Mouse (Mus musculus) embryonic facial prominence, embryonic 15.5 days (tissue): Measurements from ENCODE around the gene Hdgf. TPM values are rescaled to one million over a fixed set of nuclear protein-coding genes. Genes with fewer than 3 reads are reported as not detected.
A peak's percentile ranks its signal among the peaks of the same experiment; 100 is the strongest.

Experiments used
- ATAC-seq: fragments of 200-750 bp; cut with Nextera tagmentation; 2 replicates; pipeline ENCODE4 v1.8.0; 2017; ENCODE audit warnings: low read depth, moderate TSS enrichment; ENCODE audit not compliant: insufficient number of reproducible peaks, low FRiP score, low TSS enrichment
- H3K27ac ChIP-seq: fragments of 300-500 bp; sonication (generic); replicated peaks from 2 replicates; pipeline ENCODE4 v1.5.1; 2015; ENCODE audit warnings: mild to moderate bottlenecking, inconsistent platforms
- H3K27me3 ChIP-seq: fragments of 300-500 bp; sonication (generic); 2 replicates; pipeline ENCODE4 v1.6.1; 2015; ENCODE audit warnings: inconsistent platforms
- H3K36me3 ChIP-seq: fragments of 300-500 bp; sonication (generic); 2 replicates; pipeline ENCODE4 v1.6.1; 2015; ENCODE audit warnings: mild to moderate bottlenecking, inconsistent platforms
- H3K4me1 ChIP-seq: fragments of 300-500 bp; sonication (generic); 2 replicates; pipeline ENCODE4 v1.6.1; 2015; ENCODE audit warnings: inconsistent platforms
- H3K4me2 ChIP-seq: fragments of 300-500 bp; sonication (generic); replicated peaks from 2 replicates; pipeline ENCODE4 v1.6.1; 2015; ENCODE audit warnings: mild to moderate bottlenecking, inconsistent platforms
- H3K4me3 ChIP-seq: fragments of 300-500 bp; sonication (generic); replicated peaks from 2 replicates; pipeline ENCODE4 v1.5.1; 2015; ENCODE audit warnings: mild to moderate bottlenecking, inconsistent platforms
- H3K9ac ChIP-seq: fragments of 300-500 bp; sonication (generic); 2 replicates; pipeline ENCODE4 v1.6.1; 2015; ENCODE audit warnings: inconsistent platforms
- H3K9me3 ChIP-seq: fragments of 300-500 bp; sonication (generic); replicated peaks from 2 replicates; pipeline ENCODE4 v1.6.1; 2016; ENCODE audit warnings: inconsistent platforms
- WGBS: fragments of 180-500 bp; shearing (Covaris S2); methylation state at CpG from one replicate; pipeline ENCODE4 v1.1.7; 2015; 5-methylcytosine and 5-hydroxymethylcytosine counted together
- polyA plus RNA-seq: library from polyadenylated mRNA; unstranded; fragments of >200 nt; fragmentation: Nextera tagmentation; extraction: Ambion mirVana; gene quantifications from 2 replicates; pipeline ENCODE4 v1.2.1, GENCODE M21; 2015

The Hdgf gene
- polyA plus RNA-seq, 1 experiment from 2014 or later, result 240 TPM

DNA sequence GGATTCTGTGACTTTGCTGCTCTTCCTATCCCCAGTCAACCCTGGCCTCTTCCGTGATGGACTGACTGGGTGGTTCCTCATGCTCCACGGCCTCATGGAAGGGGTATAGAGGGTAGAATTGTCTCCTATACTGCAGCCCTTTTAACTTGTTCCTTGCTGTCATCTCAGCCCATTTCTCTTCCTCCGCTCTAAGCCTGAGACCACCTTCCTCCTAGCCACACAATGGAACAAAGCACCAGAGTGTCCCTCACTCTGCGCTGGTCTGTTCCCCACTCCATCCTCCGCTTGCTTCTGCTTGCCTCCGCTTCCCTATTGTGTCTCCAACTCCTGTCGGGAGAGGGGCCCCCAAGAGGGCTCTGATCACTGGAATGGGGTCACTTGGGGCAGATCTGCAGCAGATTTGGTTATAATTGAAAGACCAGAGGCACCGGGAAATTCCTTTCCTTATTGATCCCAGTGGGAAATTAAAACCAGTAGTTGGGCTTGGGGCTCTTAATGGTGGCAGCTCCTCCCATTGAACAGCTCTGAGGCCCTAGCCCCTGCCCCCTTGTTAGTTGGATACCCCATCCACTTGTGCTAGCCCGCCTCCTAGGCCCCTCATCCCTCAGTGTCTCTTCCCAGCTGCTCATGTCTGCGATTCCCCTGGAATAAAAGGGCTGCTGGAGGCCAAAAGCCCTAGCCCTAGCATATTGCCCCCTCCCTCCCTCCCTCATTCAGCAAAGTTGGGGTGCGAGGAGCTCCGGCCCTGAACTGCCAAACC, 39.8 kb downstream of the Hdgf start:
- 22% methylated on average over 12 of the region's 12 CpGs for WGBS
- no peak for ATAC-seq
- 0 out of 2 replicates have a peak overlapping the region, but pooled peaks have one; percentile 72 for H3K4me2 ChIP-seq
- no peak overlapping the region for H3K9ac ChIP-seq
- H3K27ac ChIP-seq, result peak overlapping the region; percentile 91
- peaks cover 68% of the 10 kb centered on the region for H3K4me1 ChIP-seq
- H3K36me3 ChIP-seq, result peaks cover 21% of the 10 kb centered on the region
- H3K27me3 ChIP-seq, result no peaks in the 10 kb centered on the region
- H3K4me3 ChIP-seq, result no peak overlapping the region
- H3K9me3 ChIP-seq, result no peaks in the 10 kb centered on the region

DNA sequence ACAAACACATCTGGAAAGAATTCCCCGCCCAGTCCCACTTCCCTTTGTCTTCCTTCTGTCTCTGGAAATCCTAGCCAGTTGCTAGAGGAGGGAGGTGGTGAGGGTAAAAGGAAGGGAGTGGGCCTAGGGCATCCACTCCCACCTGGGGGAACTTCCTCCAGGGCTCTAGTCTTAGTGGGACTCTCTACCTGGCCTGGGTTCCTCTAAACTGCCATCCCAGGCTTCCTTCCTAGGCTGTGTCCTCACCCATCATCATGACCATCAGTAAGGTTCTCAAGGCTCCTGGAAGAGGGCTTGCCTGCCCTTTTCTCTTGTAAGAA, 40.4 kb downstream of the Hdgf start:
- 18% methylated on average over 1 of the region's 1 CpGs for WGBS
- Histone ChIP-seq H3K9me3 (no peaks in the 10 kb centered on the region), H3K4me2 (peak overlapping the region; percentile 72; the same call in 1 of the 2 replicates), H3K27me3 (no peaks in the 10 kb centered on the region), H3K36me3 (peaks cover 15% of the 10 kb centered on the region), H3K4me1 (peaks cover 73% of the 10 kb centered on the region), H3K4me3 (no peak overlapping the region), H3K9ac (no peak overlapping the region; the same call in 1 of the 2 replicates), H3K27ac (peak overlapping the region; percentile 91)
- ATAC-seq, result no peak

DNA sequence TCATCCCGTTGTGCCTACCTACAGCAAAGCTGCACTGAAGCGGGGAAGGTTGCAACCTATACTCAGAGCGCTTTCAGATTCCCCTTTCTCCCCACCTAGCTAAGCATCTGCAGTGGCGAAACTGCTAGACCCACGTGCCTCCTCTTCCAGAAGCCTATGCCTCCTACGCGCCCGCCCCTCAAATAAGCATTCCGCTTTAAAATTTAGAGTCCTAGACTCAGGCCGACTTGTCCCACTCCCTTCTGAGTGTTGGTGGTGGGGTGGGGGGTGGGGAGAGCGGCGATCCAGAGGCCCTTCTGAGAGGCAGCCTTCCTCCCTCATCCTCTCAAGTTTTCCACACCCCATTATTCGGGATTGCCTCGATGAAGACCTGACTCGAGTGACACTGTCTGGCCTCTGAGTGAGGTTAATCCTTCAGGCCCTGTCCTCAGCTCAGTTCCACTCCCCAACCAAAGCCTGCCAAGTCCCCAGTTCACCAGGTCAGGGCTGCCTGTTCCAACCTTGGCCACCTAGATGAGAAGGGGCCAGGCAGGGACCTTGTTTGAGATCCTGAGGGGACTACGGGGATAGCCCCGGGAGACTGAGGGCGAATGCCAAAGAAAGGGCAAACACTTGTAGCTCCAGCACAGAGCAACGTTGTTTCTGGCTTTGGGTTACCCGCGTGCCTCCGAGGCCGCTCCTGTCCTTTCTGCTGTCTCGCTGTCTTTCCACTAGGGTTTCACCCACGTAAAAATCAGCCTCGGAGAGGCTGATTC, 41.1 kb downstream of the Hdgf start:
- ATAC-seq, result no peak
- Histone ChIP-seq H3K27me3 (no peaks in the 10 kb centered on the region), H3K9ac (no peak overlapping the region), H3K36me3 (peaks cover 8% of the 10 kb centered on the region), H3K4me1 (peaks cover 80% of the 10 kb centered on the region), H3K4me3 (peak overlapping the region; percentile 47), H3K9me3 (no peaks in the 10 kb centered on the region), H3K4me2 (peak overlapping the region; percentile 72), H3K27ac (peak overlapping the region; percentile 91)
- 5% methylated on average over 26 of the region's 26 CpGs for WGBS

DNA sequence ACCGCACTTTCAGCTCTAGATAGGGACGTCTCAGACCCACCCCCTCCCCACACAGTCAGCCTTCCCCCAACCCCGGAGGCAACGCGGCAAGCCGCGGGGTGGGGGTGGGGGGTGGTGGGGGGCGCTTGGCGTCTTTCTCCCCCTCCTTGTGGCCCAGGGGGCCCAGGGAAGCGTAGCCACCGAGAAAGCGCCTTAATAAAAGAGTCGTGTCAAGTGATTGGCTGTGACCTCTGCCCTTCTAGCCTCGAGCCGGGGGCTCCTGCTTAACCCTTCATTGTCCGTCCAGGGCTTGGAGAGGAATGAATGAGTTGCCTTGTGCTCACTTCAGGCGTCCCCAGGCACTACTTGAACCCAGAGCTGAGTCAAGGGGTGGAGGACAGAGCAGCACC, 41.7 kb downstream of the Hdgf start:
- 1% methylated on average over 17 of the region's 17 CpGs for WGBS
- 0 out of 2 replicates have a peak, but pooled peaks cover 4% of the 10 kb centered on the region for H3K36me3 ChIP-seq
- peak overlapping the region; percentile 47 for H3K4me3 ChIP-seq
- H3K4me1 ChIP-seq, result peaks cover 86% of the 10 kb centered on the region
- no peak for ATAC-seq
- no peaks in the 10 kb centered on the region for H3K27me3 ChIP-seq
- peak overlapping the region; percentile 91 for H3K27ac ChIP-seq
- no peaks in the 10 kb centered on the region for H3K9me3 ChIP-seq
- H3K4me2 ChIP-seq, result peak overlapping the region; percentile 72
- no peak overlapping the region for H3K9ac ChIP-seq

DNA sequence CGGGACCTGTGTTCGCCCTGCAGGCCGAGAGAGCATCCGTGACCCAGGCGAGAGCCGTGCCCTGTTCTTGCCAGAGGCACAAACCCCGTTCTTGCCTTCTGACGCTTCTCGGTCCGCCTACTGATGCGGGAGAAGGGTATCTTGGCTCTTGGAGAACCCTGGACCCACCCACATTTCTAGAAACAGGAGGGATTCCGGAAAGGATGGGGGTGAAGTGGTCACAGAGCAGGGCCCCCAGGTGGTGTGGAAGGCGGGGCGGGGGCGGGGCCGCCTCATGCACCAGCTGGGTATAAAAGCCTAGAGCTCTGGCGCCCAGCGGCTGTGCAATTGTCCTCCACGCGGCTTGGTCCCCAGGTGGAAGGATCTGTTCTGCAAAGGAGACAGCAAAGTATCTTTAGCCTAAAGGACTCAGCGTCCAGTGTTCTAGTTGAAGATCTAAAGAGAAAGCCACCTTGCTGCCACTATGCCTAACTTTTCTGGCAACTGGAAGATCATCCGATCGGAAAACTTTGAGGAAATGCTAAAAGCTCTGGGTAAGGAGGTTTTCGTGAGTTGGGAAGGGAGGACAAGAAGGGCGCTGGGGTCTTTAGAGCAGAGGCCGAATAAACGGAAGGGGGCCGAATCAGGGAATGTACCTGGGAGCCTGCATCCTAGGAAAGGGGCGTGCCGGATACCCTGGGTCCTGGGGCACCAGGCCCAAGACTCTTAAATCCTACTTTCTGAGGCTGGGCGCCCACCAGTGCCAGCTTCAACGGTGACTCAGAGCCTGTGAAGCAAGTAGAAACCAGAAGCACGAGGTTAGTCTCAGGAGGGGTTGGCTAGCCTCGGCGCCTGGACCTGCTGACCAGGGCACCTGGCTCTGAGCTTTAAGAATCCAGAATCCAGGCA, 42.5 kb downstream of the Hdgf start, which contains the start of gene Crabp2:
TSS of gene Crabp2 (plus strand) at position 289 of the 888 bp plus-strand sequence.
- peaks cover 92% of the 10 kb centered on the region for H3K4me1 ChIP-seq
- peak; percentile 22; the same call in 1 of the 2 replicates for ATAC-seq
- no peaks in the 10 kb centered on the region for H3K27me3 ChIP-seq
- H3K9me3 ChIP-seq, result no peaks in the 10 kb centered on the region
- H3K27ac ChIP-seq, result peak within 1 kb of the TSS; percentile 91
- WGBS, result 1% methylated on average over 35 of the region's 35 CpGs
- H3K36me3 ChIP-seq, result peaks cover 12% of the 10 kb centered on the region
- peak within 1 kb of the TSS; percentile 47 for H3K4me3 ChIP-seq
- peak within 1 kb of the TSS; percentile 29; the same call in 1 of the 2 replicates for H3K9ac ChIP-seq
- peak within 1 kb of the TSS; percentile 72 for H3K4me2 ChIP-seq

DNA sequence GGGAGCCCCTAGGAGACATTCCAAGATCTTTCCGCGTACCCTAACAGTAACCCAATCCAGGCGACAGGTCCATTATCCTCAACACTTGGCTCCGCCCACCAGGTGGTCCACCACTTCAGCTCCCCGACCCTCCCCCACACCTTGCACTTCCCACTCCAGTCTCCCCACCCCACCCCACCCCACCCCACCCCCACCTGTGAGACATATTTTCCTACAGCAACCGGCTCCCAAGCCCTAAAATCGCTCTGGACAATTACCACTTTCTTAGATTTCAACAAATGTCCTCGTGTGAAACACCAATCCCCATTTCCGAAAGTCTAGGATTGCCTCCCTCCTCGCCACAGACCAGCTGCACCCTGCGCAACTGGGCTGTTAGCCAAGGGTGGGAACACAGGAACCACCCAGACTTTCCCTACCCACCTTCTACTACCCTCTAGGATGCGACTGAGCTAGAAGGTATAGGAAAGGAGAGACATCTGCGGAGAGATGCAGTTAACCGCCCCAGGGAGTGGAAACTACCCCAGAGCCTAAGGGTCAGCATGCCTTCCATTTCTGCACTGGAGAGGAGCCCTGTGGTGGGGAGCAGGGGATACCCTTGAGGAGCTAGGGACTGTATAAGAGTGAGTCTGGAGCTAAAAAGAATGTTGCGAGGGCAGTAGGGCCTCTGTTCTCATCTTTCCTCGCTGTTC, 43.3 kb downstream of the Hdgf start:
- ATAC-seq, result no peak
- WGBS, result 5% methylated on average over 16 of the region's 16 CpGs
- no peaks in the 10 kb centered on the region for H3K27me3 ChIP-seq
- peak overlapping the region; percentile 91 for H3K27ac ChIP-seq
- H3K9me3 ChIP-seq, result no peaks in the 10 kb centered on the region
- H3K9ac ChIP-seq, result peak overlapping the region; percentile 29; the same call in 1 of the 2 replicates
- H3K4me1 ChIP-seq, result peaks cover 87% of the 10 kb centered on the region
- H3K36me3 ChIP-seq, result peaks cover 11% of the 10 kb centered on the region
- peak overlapping the region; percentile 72 for H3K4me2 ChIP-seq
- peak overlapping the region; percentile 47 for H3K4me3 ChIP-seq

DNA sequence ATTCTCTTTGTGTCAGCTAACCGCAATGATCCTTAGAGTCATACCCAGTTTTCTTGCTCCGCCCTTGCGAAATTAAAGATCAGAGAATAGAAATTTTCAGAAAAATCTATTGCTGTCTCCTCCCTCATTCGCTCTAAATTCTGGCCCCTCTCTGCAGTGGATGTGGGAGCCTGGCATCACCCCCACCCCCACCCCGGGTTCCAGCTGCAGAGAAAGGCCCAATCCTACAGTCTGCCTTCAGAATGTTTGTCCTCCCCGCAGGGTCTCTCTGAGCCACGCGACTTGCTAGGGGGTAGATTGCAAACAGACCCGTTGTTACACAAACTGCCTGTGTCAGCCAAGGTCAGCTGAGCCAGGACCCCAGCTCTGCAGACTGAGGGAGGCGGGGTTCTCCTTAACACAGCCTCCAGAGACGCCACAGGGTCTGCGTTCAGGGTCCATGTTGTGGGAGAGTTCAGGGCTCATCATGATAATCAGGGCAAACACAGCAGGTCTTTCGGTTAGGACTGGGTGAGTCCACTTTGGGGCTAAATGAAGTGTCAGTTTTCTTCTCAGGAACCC, 43.9 kb downstream of the Hdgf start:
- Histone ChIP-seq H3K9ac (peak overlapping the region; percentile 28; the same call in 1 of the 2 replicates), H3K27me3 (no peaks in the 10 kb centered on the region), H3K4me2 (peak overlapping the region; percentile 72), H3K4me1 (peaks cover 81% of the 10 kb centered on the region), H3K9me3 (no peaks in the 10 kb centered on the region), H3K4me3 (peak overlapping the region; percentile 47), H3K27ac (peak overlapping the region; percentile 91), H3K36me3 (peaks cover 11% of the 10 kb centered on the region)
- 0 out of 2 replicates have a peak, but pooled peaks have one; percentile 6 for ATAC-seq
- WGBS, result 6% methylated on average over 13 of the region's 13 CpGs

DNA sequence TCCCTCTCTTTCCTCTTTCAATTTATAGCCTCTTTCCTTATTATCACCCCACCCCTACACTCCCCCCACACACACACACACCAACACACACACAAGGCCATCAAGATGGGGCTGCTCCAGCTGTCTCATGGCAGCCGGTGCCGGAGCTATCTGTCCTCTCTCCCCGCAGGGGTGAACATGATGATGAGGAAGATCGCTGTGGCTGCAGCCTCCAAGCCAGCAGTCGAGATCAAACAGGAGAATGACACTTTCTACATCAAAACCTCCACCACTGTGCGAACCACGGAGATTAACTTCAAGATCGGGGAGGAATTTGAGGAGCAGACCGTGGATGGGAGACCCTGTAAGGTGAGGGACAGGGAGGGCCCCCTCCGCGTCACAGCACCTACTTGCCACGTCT, 45.8 kb downstream of the Hdgf start:
- H3K4me3 ChIP-seq, result peak overlapping the region; percentile 30
- H3K9me3 ChIP-seq, result no peaks in the 10 kb centered on the region
- no peak overlapping the region for H3K9ac ChIP-seq
- H3K27me3 ChIP-seq, result no peaks in the 10 kb centered on the region
- peak overlapping the region; percentile 72 for H3K4me2 ChIP-seq
- H3K4me1 ChIP-seq, result peaks cover 62% of the 10 kb centered on the region
- peaks cover 11% of the 10 kb centered on the region for H3K36me3 ChIP-seq
- no peak; the same call in 1 of the 2 replicates for ATAC-seq
- 19% methylated on average over 12 of the region's 12 CpGs for WGBS
- peak overlapping the region; percentile 85 for H3K27ac ChIP-seq

DNA sequence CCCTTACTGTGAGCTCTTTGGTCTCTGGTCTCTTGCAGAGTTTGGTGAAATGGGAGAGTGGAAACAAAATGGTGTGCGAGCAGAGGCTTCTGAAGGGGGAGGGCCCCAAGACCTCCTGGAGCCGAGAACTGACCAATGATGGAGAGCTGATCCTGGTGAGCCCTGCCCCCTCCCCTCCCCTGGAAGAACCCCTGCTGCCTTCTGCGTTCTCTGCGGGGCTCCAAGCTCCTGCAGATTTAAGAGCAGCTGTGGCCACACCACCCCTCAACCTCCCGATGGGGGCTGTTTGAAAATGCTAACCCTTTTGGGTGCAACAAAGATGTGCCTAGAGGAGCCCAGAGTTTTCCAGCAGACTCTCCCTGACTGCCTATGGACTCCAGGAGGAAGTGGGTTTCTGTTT, 46.3 kb downstream of the Hdgf start:
- H3K4me1 ChIP-seq, result peaks cover 57% of the 10 kb centered on the region
- H3K4me3 ChIP-seq, result peak overlapping the region; percentile 30
- H3K36me3 ChIP-seq, result peaks cover 11% of the 10 kb centered on the region
- no peaks in the 10 kb centered on the region for H3K9me3 ChIP-seq
- 7% methylated on average over 5 of the region's 5 CpGs for WGBS
- H3K9ac ChIP-seq, result no peak overlapping the region
- peak; percentile 75 for ATAC-seq
- peak overlapping the region; percentile 72 for H3K4me2 ChIP-seq
- peak overlapping the region; percentile 85 for H3K27ac ChIP-seq
- no peaks in the 10 kb centered on the region for H3K27me3 ChIP-seq

DNA sequence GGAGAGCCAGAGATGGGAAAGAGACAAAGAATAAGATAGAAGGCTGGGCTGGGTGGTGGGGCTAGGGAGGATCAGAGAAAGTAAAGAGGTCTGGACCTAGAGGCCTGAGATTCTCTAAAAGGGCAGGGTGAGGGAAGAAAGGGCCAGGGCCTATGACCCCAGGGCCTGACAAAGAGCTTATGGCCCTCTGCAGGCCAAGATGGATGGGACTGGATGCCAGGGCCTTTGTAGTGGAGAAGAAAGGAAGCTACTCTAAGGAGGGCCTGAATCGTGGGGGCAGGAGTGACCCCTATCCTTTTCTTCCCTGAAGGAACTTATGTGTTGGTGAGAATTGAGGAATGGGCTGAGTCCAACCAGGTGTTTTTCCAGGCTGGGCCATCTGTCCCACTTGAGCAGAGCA, 51.9 kb downstream of the Hdgf start:
- Histone ChIP-seq H3K4me1 (peaks cover 36% of the 10 kb centered on the region), H3K27ac (no peak overlapping the region), H3K27me3 (no peaks in the 10 kb centered on the region), H3K36me3 (peaks cover 7% of the 10 kb centered on the region), H3K4me3 (no peak overlapping the region), H3K9me3 (no peaks in the 10 kb centered on the region), H3K9ac (no peak overlapping the region), H3K4me2 (no peak overlapping the region)
- no peak for ATAC-seq
- 35% methylated on average over 1 of the region's 1 CpGs for whole genome bisulfite sequencing
